Mouse (Mus musculus): ENCODE measurements at regions not wholly inside any gene's neighbourhood (a gene's known extent, or its start where the extent isn't known, plus 50 kb on each side); places are given as distances from the start of the nearest gene placed in this dataset.

GRCm38 (mm10) chr11:20934191-20935062 is 103.6 kb upstream of the Lgalsl start:
- DNase-seq (ENCODE audit: low spot score), result no peak
- peaks cover 14% of the 10 kb centered on the region for H3K4me1 ChIP-seq (replicated peaks)
- no peaks in the 10 kb centered on the region for H3K27me3 ChIP-seq (ENCODE audit: insufficient read depth, poor library complexity, severe bottlenecking)
- no peak overlapping the region for H3K27ac ChIP-seq
- H3K4me3 ChIP-seq, result no peak overlapping the region
- H3K36me3 ChIP-seq, result no peaks in the 10 kb centered on the region
- H3K9me3 ChIP-seq, result no peaks in the 10 kb centered on the region
- WGBS, result 51% methylated on average over 2 of the region's 2 CpGs

GRCm38 (mm10) chr11:20935063-20935370 is 104.2 kb upstream of the Lgalsl start:
- H3K4me1 ChIP-seq (replicated peaks), result peaks cover 14% of the 10 kb centered on the region
- no peaks in the 10 kb centered on the region for H3K36me3 ChIP-seq
- H3K4me3 ChIP-seq, result no peak overlapping the region
- no peak overlapping the region for H3K27ac ChIP-seq
- no peaks in the 10 kb centered on the region for H3K9me3 ChIP-seq
- no peak for DNase-seq (ENCODE audit: low spot score)
- H3K27me3 ChIP-seq (ENCODE audit: insufficient read depth, poor library complexity, severe bottlenecking), result no peaks in the 10 kb centered on the region

GRCm38 (mm10) chr11:20935910-20936309 is 105.1 kb upstream of the Lgalsl start:
- Histone ChIP-seq H3K27me3 (ENCODE audit: insufficient read depth, poor library complexity, severe bottlenecking) (no peaks in the 10 kb centered on the region), H3K4me1 (replicated peaks) (peaks cover 14% of the 10 kb centered on the region), H3K9me3 (no peaks in the 10 kb centered on the region), H3K36me3 (no peaks in the 10 kb centered on the region), H3K4me3 (no peak overlapping the region), H3K27ac (no peak overlapping the region)
- DNase-seq (ENCODE audit: low spot score), result no peak
- 88% methylated on average over 2 of the region's 2 CpGs for WGBS

- Histone ChIP-seq H3K36me3 (no peaks in the 10 kb centered on the region), H3K9me3 (no peaks in the 10 kb centered on the region), H3K4me3 (no peak overlapping the region), H3K4me1 (replicated peaks) (peaks cover 22% of the 10 kb centered on the region), H3K27me3 (ENCODE audit: insufficient read depth, poor library complexity, severe bottlenecking) (no peaks in the 10 kb centered on the region), H3K27ac (no peak overlapping the region)
- DNase-seq (ENCODE audit: low spot score), result no peak
- 92% methylated on average over 1 of the region's 1 CpGs for WGBS
These were observed 106.1 kb upstream of the Lgalsl start for GRCm38 (mm10) chr11:20936996-20937395.

GRCm38 (mm10) chr11:20937942-20938341 is 107.1 kb upstream of the Lgalsl start:
- Histone ChIP-seq H3K4me3 (no peak overlapping the region), H3K27me3 (ENCODE audit: insufficient read depth, poor library complexity, severe bottlenecking) (no peaks in the 10 kb centered on the region), H3K36me3 (no peaks in the 10 kb centered on the region), H3K4me1 (replicated peaks) (peaks cover 22% of the 10 kb centered on the region), H3K9me3 (no peaks in the 10 kb centered on the region), H3K27ac (no peak overlapping the region)
- 89% methylated on average over 4 of the region's 4 CpGs for WGBS
- no peak for DNase-seq (ENCODE audit: low spot score)

- Histone ChIP-seq H3K9me3 (no peaks in the 10 kb centered on the region), H3K4me1 (replicated peaks) (peaks cover 16% of the 10 kb centered on the region), H3K27me3 (ENCODE audit: insufficient read depth, poor library complexity, severe bottlenecking) (no peaks in the 10 kb centered on the region), H3K36me3 (no peaks in the 10 kb centered on the region), H3K4me3 (no peak overlapping the region), H3K27ac (no peak overlapping the region)
- no peak for DNase-seq (ENCODE audit: low spot score)
- 89% methylated on average over 4 of the region's 4 CpGs for WGBS
These were observed 108.8 kb upstream of the Lgalsl start for GRCm38 (mm10) chr11:20939644-20940043.

GRCm38 (mm10) chr11:20941546-20941945 is 110.7 kb upstream of the Lgalsl start:
- DNase-seq (ENCODE audit: low spot score), result peak; percentile 42
- Histone ChIP-seq H3K4me1 (replicated peaks) (peaks cover 8% of the 10 kb centered on the region), H3K4me3 (no peak overlapping the region), H3K27ac (peak overlapping the region; percentile 84), H3K27me3 (ENCODE audit: insufficient read depth, poor library complexity, severe bottlenecking) (no peaks in the 10 kb centered on the region), H3K9me3 (no peaks in the 10 kb centered on the region), H3K36me3 (no peaks in the 10 kb centered on the region)
- WGBS, result 28% methylated on average over 4 of the region's 4 CpGs

- no peak for DNase-seq (ENCODE audit: low spot score)
- Histone ChIP-seq H3K4me3 (no peak overlapping the region), H3K27ac (peak overlapping the region; percentile 31; the same call in 1 of the 2 replicates), H3K9me3 (no peaks in the 10 kb centered on the region), H3K36me3 (no peaks in the 10 kb centered on the region), H3K4me1 (replicated peaks) (peaks cover 53% of the 10 kb centered on the region), H3K27me3 (ENCODE audit: insufficient read depth, poor library complexity, severe bottlenecking) (no peaks in the 10 kb centered on the region)
- 60% methylated on average over 8 of the region's 8 CpGs for WGBS
These were observed 124.7 kb upstream of the Lgalsl start for GRCm38 (mm10) chr11:20955561-20955960.

- Histone ChIP-seq H3K36me3 (no peaks in the 10 kb centered on the region), H3K4me1 (replicated peaks) (peaks cover 60% of the 10 kb centered on the region), H3K27me3 (ENCODE audit: insufficient read depth, poor library complexity, severe bottlenecking) (no peaks in the 10 kb centered on the region), H3K9me3 (no peaks in the 10 kb centered on the region), H3K4me3 (no peak overlapping the region), H3K27ac (peak overlapping the region; percentile 74)
- no peak for DNase-seq (ENCODE audit: low spot score)
- WGBS, result 51% methylated on average over 2 of the region's 2 CpGs
These were observed 126.9 kb upstream of the Lgalsl start for GRCm38 (mm10) chr11:20957766-20958165.

- Histone ChIP-seq H3K4me1 (replicated peaks) (peaks cover 60% of the 10 kb centered on the region), H3K27ac (peak overlapping the region; percentile 74), H3K36me3 (no peaks in the 10 kb centered on the region), H3K4me3 (no peak overlapping the region), H3K27me3 (ENCODE audit: insufficient read depth, poor library complexity, severe bottlenecking) (no peaks in the 10 kb centered on the region), H3K9me3 (no peaks in the 10 kb centered on the region)
- WGBS, result 16% methylated on average over 5 of the region's 5 CpGs
- peak; percentile 31 for DNase-seq (ENCODE audit: low spot score)
These were observed 127.4 kb upstream of the Lgalsl start for GRCm38 (mm10) chr11:20958233-20958632.

- no peak for DNase-seq (ENCODE audit: low spot score)
- H3K4me1 ChIP-seq (replicated peaks), result peaks cover 54% of the 10 kb centered on the region
- no peak overlapping the region for H3K27ac ChIP-seq
- no peaks in the 10 kb centered on the region for H3K36me3 ChIP-seq
- H3K27me3 ChIP-seq (ENCODE audit: insufficient read depth, poor library complexity, severe bottlenecking), result no peaks in the 10 kb centered on the region
- WGBS, result 70% methylated on average over 2 of the region's 2 CpGs
- no peak overlapping the region for H3K4me3 ChIP-seq
- H3K9me3 ChIP-seq, result peaks cover 5% of the 10 kb centered on the region; the same call in 1 of the 2 replicates
These were observed 129.2 kb upstream of the Lgalsl start for GRCm38 (mm10) chr11:20960066-20960465.

GRCm38 (mm10) chr11:20960750-20961149 is 129.9 kb upstream of the Lgalsl start:
- H3K9me3 ChIP-seq, result peaks cover 5% of the 10 kb centered on the region; the same call in 1 of the 2 replicates
- H3K27ac ChIP-seq, result no peak overlapping the region
- H3K27me3 ChIP-seq (ENCODE audit: insufficient read depth, poor library complexity, severe bottlenecking), result no peaks in the 10 kb centered on the region
- DNase-seq (ENCODE audit: low spot score), result no peak
- no peaks in the 10 kb centered on the region for H3K36me3 ChIP-seq
- WGBS, result 61% methylated on average over 5 of the region's 5 CpGs
- no peak overlapping the region for H3K4me3 ChIP-seq
- peaks cover 47% of the 10 kb centered on the region for H3K4me1 ChIP-seq (replicated peaks)

- peaks cover 5% of the 10 kb centered on the region; the same call in 1 of the 2 replicates for H3K9me3 ChIP-seq
- H3K4me3 ChIP-seq, result no peak overlapping the region
- peaks cover 39% of the 10 kb centered on the region for H3K4me1 ChIP-seq (replicated peaks)
- no peaks in the 10 kb centered on the region for H3K27me3 ChIP-seq (ENCODE audit: insufficient read depth, poor library complexity, severe bottlenecking)
- no peak for DNase-seq (ENCODE audit: low spot score)
- no peaks in the 10 kb centered on the region for H3K36me3 ChIP-seq
- H3K27ac ChIP-seq, result no peak overlapping the region
- 81% methylated on average over 2 of the region's 2 CpGs for WGBS
These were observed 129.5 kb upstream of the Peli1 start for GRCm38 (mm10) chr11:20961626-20962025.
